Mouse (Mus musculus): ENCODE measurements around the gene Wnt1. TPM values are rescaled to one million over a fixed set of nuclear protein-coding genes. Genes with fewer than 3 reads are reported as not detected.

Gene Wnt1
- polyA plus RNA-seq, 1 experiment, result 0.07 TPM

GRCm38 (mm10) chr15:98837006-98837742 lies 47.5 kb downstream of the Wnt1 start:
- WGBS, result 97% methylated on average over 21 of the region's 21 CpGs
- Histone ChIP-seq H3K36me3 (ENCODE audit: control insufficient read depth, insufficient read depth, low read length) (peaks cover 82% of the 10 kb centered on the region), H3K27ac (ENCODE audit: control insufficient read depth, insufficient read depth, low read length) (no peak overlapping the region), H3K27me3 (ENCODE audit: control insufficient read depth, insufficient read depth, low read length) (no peaks in the 10 kb centered on the region), H3K4me1 (replicated peaks; ENCODE audit: control insufficient read depth, insufficient read depth, low read length) (peaks cover 5% of the 10 kb centered on the region), H3K4me3 (ENCODE audit: control insufficient read depth, insufficient read depth, low read length) (no peak overlapping the region)
- TF ChIP-seq POLR2A (IDR thresholded peaks at IDR 0.05; ENCODE audit: control insufficient read depth, extremely low read depth, insufficient read depth, low read length, poor library complexity) (no peak), CTCF (IDR thresholded peaks at IDR 0.05; ENCODE audit: borderline replicate concordance, control insufficient read depth, extremely low read depth, insufficient read depth, low read length, poor library complexity) (no peak)
- no peak for DNase-seq

- Histone ChIP-seq H3K4me1 (replicated peaks; ENCODE audit: control insufficient read depth, insufficient read depth, low read length) (0 out of 2 replicates have a peak, but pooled peaks cover under 1% of the 10 kb centered on the region), H3K4me3 (ENCODE audit: control insufficient read depth, insufficient read depth, low read length) (no peak overlapping the region), H3K36me3 (ENCODE audit: control insufficient read depth, insufficient read depth, low read length) (peaks cover 88% of the 10 kb centered on the region), H3K27me3 (ENCODE audit: control insufficient read depth, insufficient read depth, low read length) (no peaks in the 10 kb centered on the region), H3K27ac (ENCODE audit: control insufficient read depth, insufficient read depth, low read length) (no peak overlapping the region)
- 90% methylated on average over 4 of the region's 4 CpGs for WGBS
- DNase-seq, result no peak
- no peak for TF ChIP-seq POLR2A (IDR thresholded peaks at IDR 0.05; ENCODE audit: control insufficient read depth, extremely low read depth, insufficient read depth, low read length, poor library complexity)
- TF ChIP-seq CTCF (IDR thresholded peaks at IDR 0.05; ENCODE audit: borderline replicate concordance, control insufficient read depth, extremely low read depth, insufficient read depth, low read length, poor library complexity), result no peak
Measured at GRCm38 (mm10) chr15:98837743-98838103, 48.1 kb downstream of the Wnt1 start.

GRCm38 (mm10) chr15:98839161-98839560 lies 49.5 kb downstream of the Wnt1 start:
- Histone ChIP-seq H3K4me1 (replicated peaks; ENCODE audit: control insufficient read depth, insufficient read depth, low read length) (no peaks in the 10 kb centered on the region), H3K27ac (ENCODE audit: control insufficient read depth, insufficient read depth, low read length) (no peak overlapping the region), H3K27me3 (ENCODE audit: control insufficient read depth, insufficient read depth, low read length) (no peaks in the 10 kb centered on the region), H3K36me3 (ENCODE audit: control insufficient read depth, insufficient read depth, low read length) (peaks cover 94% of the 10 kb centered on the region), H3K4me3 (ENCODE audit: control insufficient read depth, insufficient read depth, low read length) (no peak overlapping the region)
- no peak for DNase-seq
- 98% methylated on average over 14 of the region's 14 CpGs for WGBS
- TF ChIP-seq POLR2A (IDR thresholded peaks at IDR 0.05; ENCODE audit: control insufficient read depth, extremely low read depth, insufficient read depth, low read length, poor library complexity) (no peak), CTCF (IDR thresholded peaks at IDR 0.05; ENCODE audit: borderline replicate concordance, control insufficient read depth, extremely low read depth, insufficient read depth, low read length, poor library complexity) (no peak)

GRCm38 (mm10) chr15:98839671-98840585 lies 50.3 kb downstream of the Wnt1 start:
- no peak overlapping the region for H3K4me3 ChIP-seq (ENCODE audit: control insufficient read depth, insufficient read depth, low read length)
- H3K4me1 ChIP-seq (replicated peaks; ENCODE audit: control insufficient read depth, insufficient read depth, low read length), result no peaks in the 10 kb centered on the region
- no peaks in the 10 kb centered on the region for H3K27me3 ChIP-seq (ENCODE audit: control insufficient read depth, insufficient read depth, low read length)
- WGBS, result 97% methylated on average over 30 of the region's 30 CpGs
- no peak overlapping the region for H3K27ac ChIP-seq (ENCODE audit: control insufficient read depth, insufficient read depth, low read length)
- TF ChIP-seq CTCF (IDR thresholded peaks at IDR 0.05; ENCODE audit: borderline replicate concordance, control insufficient read depth, extremely low read depth, insufficient read depth, low read length, poor library complexity), result no peak
- no peak for TF ChIP-seq POLR2A (IDR thresholded peaks at IDR 0.05; ENCODE audit: control insufficient read depth, extremely low read depth, insufficient read depth, low read length, poor library complexity)
- no peak for DNase-seq
- H3K36me3 ChIP-seq (ENCODE audit: control insufficient read depth, insufficient read depth, low read length), result peaks cover 94% of the 10 kb centered on the region

Other genes starting within 250 kb of the Wnt1 start
- gene Ccnt1, start 218.9 kb upstream of the Wnt1 start, polyA plus RNA-seq (2012; rRNA removed), result 26.8 and 32.0 TPM in 2 replicates
- gene 4930415O20Rik, start 218.9 kb upstream of the Wnt1 start, polyA plus RNA-seq (2012; rRNA removed), result 0.31 TPM in 1 of 2 replicates, not detected in the other
- 211 and 230 TPM in 2 replicates for gene Adcy6, start 179.8 kb upstream of the Wnt1 start, polyA plus RNA-seq (2012; rRNA removed)
- 102 and 127 TPM in 2 replicates for gene Cacnb3, start 159.0 kb upstream of the Wnt1 start, polyA plus RNA-seq (2012; rRNA removed)
- gene Ddx23, start 127.0 kb upstream of the Wnt1 start, polyA plus RNA-seq (2012; rRNA removed), result 59.7 and 65.5 TPM in 2 replicates
- gene Rnd1, start 112.4 kb upstream of the Wnt1 start, polyA plus RNA-seq (2012; rRNA removed), result 2.6 and 2.8 TPM in 2 replicates
- gene Ccdc65, start 81.7 kb upstream of the Wnt1 start, polyA plus RNA-seq (2012; rRNA removed), result 0.04 and 0.09 TPM in 2 replicates
- gene Fkbp11, start 61.7 kb upstream of the Wnt1 start, polyA plus RNA-seq (2012; rRNA removed), result 2.1 and 3.1 TPM in 2 replicates
- gene Arf3, start 26.6 kb upstream of the Wnt1 start, polyA plus RNA-seq (2012; rRNA removed), result 165 and 182 TPM in 2 replicates
- gene Wnt10b, start 11.7 kb upstream of the Wnt1 start, polyA plus RNA-seq (2012; rRNA removed), result 3.4 and 3.9 TPM in 2 replicates
- gene Ddn, start 19.6 kb downstream of the Wnt1 start, polyA plus RNA-seq (2012; rRNA removed), result 0.26 and 0.65 TPM in 2 replicates
- gene Prkag1, start 41.7 kb downstream of the Wnt1 start, polyA plus RNA-seq (2012; rRNA removed), result 90.7 and 105 TPM in 2 replicates
- 69.1 and 93.4 TPM in 2 replicates for gene Kmt2d, start 81.3 kb downstream of the Wnt1 start, polyA plus RNA-seq (2012; rRNA removed)
- gene Rhebl1, start 104.7 kb downstream of the Wnt1 start, polyA plus RNA-seq (2012; rRNA removed), result 8.0 and 9.8 TPM in 2 replicates
- gene Dhh, start 108.7 kb downstream of the Wnt1 start, polyA plus RNA-seq (2012; rRNA removed), result 1.1 and 2.6 TPM in 2 replicates
- 390 and 404 TPM in 2 replicates for gene Lmbr1l, start 128.4 kb downstream of the Wnt1 start, polyA plus RNA-seq (2012; rRNA removed)
- gene Tuba1b, start 144.7 kb downstream of the Wnt1 start, polyA plus RNA-seq (2012; rRNA removed), result 3,866 and 5,106 TPM in 2 replicates
- 82.1 and 153 TPM in 2 replicates for gene Gm49450, start 163.7 kb downstream of the Wnt1 start, polyA plus RNA-seq (2012; rRNA removed)
- gene Tuba1a, start 163.8 kb downstream of the Wnt1 start, polyA plus RNA-seq (2012; rRNA removed), result 373 and 432 TPM in 2 replicates
- 294 and 330 TPM in 2 replicates for gene Tuba1c, start 240.0 kb downstream of the Wnt1 start, polyA plus RNA-seq (2012; rRNA removed)